Mouse (Mus musculus) thymus, postnatal 36 days (tissue): ENCODE data around the gene Msl1.

Experiments used
- DNase-seq, 2 experiments: peaks; one replicate each; pipeline ENCODE4 v3.0.0; 2022; ENCODE audit warnings: mixed read lengths in 2 of 2

The Msl1 gene

GRCm38 (mm10) chr11:98764746-98765145 is 30.6 kb upstream of the Msl1 start:
- DNase-seq = no peak

GRCm38 (mm10) chr11:98765421-98766309 is 29.7 kb upstream of the Msl1 start:
- DNase-seq = no peak

GRCm38 (mm10) chr11:98766346-98766745 is 29.0 kb upstream of the Msl1 start:
- DNase-seq = no peak

- no peak for DNase-seq
Observed at GRCm38 (mm10) chr11:98766816-98767215, 28.5 kb upstream of the Msl1 start.

GRCm38 (mm10) chr11:98767276-98767675 is 28.0 kb upstream of the Msl1 start:
- DNase-seq = no peak

- no peak for DNase-seq
Observed at GRCm38 (mm10) chr11:98767713-98768112, 27.6 kb upstream of the Msl1 start.

- DNase-seq = no peak
Observed at GRCm38 (mm10) chr11:98768127-98769006, 26.9 kb upstream of the Msl1 start.

- DNase-seq = no peak
Observed at GRCm38 (mm10) chr11:98769007-98769954, 26.0 kb upstream of the Msl1 start.

- DNase-seq = no peak
Observed at GRCm38 (mm10) chr11:98770096-98770975, 25.0 kb upstream of the Msl1 start.

- DNase-seq = no peak
Observed at GRCm38 (mm10) chr11:98771131-98771530, 24.2 kb upstream of the Msl1 start.

- DNase-seq = no peak
Observed at GRCm38 (mm10) chr11:98771844-98772525, 23.3 kb upstream of the Msl1 start.

- no peak for DNase-seq
Observed at GRCm38 (mm10) chr11:98772667-98773171, 22.6 kb upstream of the Msl1 start.

- DNase-seq = peak; percentile 97 to 98
Observed at GRCm38 (mm10) chr11:98773635-98774295, 21.6 kb upstream of the Msl1 start.

- no peak for DNase-seq
Observed at GRCm38 (mm10) chr11:98774582-98775347, 20.6 kb upstream of the Msl1 start, which contains the start of gene Nr1d1. Nr1d1 (minus strand) TSS chr11:98775333.

GRCm38 (mm10) chr11:98775348-98776051 is 19.8 kb upstream of the Msl1 start:
- DNase-seq = peak; percentile 84 to 90

- DNase-seq = no peak
Observed at GRCm38 (mm10) chr11:98776052-98776764, 19.1 kb upstream of the Msl1 start.

- DNase-seq = no peak
Observed at GRCm38 (mm10) chr11:98776843-98777590, 18.3 kb upstream of the Msl1 start.
